Mouse (Mus musculus): ENCODE data around the gene 9530003J23Rik. TPM values are rescaled to one million over a fixed set of nuclear protein-coding genes. Genes with fewer than 3 reads are reported as not detected.
"Not testable (repeated sequence)": the region's sequence is repeated elsewhere in the genome, so short reads cannot be mapped to it uniquely, and the experiment has no call there.

The 9530003J23Rik gene
- polyA plus RNA-seq, 1 experiment from 2014 or later = not detected

DNA sequence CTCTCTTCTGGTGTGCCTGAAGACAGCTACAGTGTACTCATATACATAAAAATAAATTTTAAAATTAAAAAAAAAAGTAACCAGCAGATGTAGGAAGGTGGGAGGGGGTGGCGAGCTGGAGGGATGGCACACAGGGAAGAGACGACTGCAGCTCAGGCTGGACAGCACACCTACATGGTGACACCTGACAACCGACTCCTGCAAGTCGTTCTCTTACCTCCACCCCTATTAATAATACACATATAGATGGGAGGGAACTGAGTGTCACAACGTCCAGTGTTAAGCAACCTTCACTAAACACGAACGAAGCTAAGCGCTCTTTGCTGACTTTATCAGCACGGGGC lies 14.8 kb downstream of the 9530003J23Rik start:
- ATAC-seq = peak; percentile 33; the same call in 1 of the 2 replicates

DNA sequence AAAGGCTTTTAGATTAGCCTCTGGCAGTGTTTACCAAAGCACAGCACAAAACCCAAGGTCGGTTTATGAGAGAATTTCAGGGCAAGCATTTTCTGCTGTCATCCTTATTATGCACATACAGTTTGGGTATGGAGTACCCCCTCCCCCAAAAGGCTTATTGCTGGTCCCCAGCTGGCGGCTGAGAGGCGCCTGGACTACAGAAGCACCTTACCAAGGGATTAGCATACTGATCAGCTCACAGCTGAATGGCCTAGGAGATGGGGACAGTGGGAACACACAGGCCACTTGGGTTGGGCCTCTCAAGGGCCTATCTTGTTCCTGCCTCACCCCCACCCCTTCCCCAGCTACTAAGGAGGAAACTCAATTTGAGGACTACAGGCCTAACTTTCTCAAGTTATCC lies 15.7 kb downstream of the 9530003J23Rik start:
- Histone ChIP-seq H3K27ac (no peak overlapping the region), H3K36me3 (peaks cover 50% of the 10 kb centered on the region), H3K27me3 (replicated peaks) (no peaks in the 10 kb centered on the region), H3K9ac (peak overlapping the region; percentile 86; the same call in 1 of the 2 replicates), H3K4me3 (peak overlapping the region; percentile 81), H3K4me1 (peaks cover 24% of the 10 kb centered on the region), H3K4me2 (peak overlapping the region; percentile 83), H3K9me3 (replicated peaks) (no peaks in the 10 kb centered on the region)
- no peak for ATAC-seq
- WGBS (ENCODE audit: insufficient replicate concordance) = 81% methylated on average over 3 of the region's 3 CpGs

More for the DNA sequence above, 14.8 kb downstream of the 9530003J23Rik start:
- Histone ChIP-seq H3K27me3 (replicated peaks) (no peaks in the 10 kb centered on the region), H3K27ac (peak overlapping the region; percentile 95), H3K4me2 (peak overlapping the region; percentile 83), H3K9ac (peak overlapping the region; percentile 86), H3K4me1 (peaks cover 24% of the 10 kb centered on the region), H3K9me3 (replicated peaks) (no peaks in the 10 kb centered on the region), H3K36me3 (peaks cover 41% of the 10 kb centered on the region), H3K4me3 (peak overlapping the region; percentile 81)
- 2% methylated on average over 9 of the region's 9 CpGs for WGBS (ENCODE audit: insufficient replicate concordance)

DNA sequence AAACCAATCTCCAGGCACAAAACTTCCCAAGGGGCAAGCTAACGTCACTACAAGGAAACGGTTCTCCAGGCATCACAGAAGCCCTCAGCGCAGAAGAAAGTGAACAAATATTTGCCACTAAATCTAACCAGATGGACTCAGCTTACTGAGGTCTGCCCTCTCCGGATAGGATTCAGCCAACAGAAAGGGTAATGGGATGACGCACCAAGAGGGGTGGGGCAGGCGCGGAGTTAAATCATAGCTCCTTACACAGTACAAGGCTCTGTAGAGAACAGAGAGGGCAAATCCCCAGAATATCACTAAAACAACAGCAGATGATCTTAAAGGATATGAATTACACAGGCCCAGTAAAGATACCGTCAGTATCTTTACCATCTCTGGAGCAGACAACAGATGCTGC lies 20.2 kb downstream of the 9530003J23Rik start:
- Histone ChIP-seq H3K9ac (no peak overlapping the region), H3K4me2 (no peak overlapping the region), H3K36me3 (peaks cover 92% of the 10 kb centered on the region), H3K4me1 (peaks cover 19% of the 10 kb centered on the region), H3K27me3 (replicated peaks) (no peaks in the 10 kb centered on the region), H3K27ac (no peak overlapping the region), H3K9me3 (replicated peaks) (no peaks in the 10 kb centered on the region), H3K4me3 (no peak overlapping the region)
- 91% methylated on average over 8 of the region's 8 CpGs for WGBS (ENCODE audit: insufficient replicate concordance)
- ATAC-seq = no peak

DNA sequence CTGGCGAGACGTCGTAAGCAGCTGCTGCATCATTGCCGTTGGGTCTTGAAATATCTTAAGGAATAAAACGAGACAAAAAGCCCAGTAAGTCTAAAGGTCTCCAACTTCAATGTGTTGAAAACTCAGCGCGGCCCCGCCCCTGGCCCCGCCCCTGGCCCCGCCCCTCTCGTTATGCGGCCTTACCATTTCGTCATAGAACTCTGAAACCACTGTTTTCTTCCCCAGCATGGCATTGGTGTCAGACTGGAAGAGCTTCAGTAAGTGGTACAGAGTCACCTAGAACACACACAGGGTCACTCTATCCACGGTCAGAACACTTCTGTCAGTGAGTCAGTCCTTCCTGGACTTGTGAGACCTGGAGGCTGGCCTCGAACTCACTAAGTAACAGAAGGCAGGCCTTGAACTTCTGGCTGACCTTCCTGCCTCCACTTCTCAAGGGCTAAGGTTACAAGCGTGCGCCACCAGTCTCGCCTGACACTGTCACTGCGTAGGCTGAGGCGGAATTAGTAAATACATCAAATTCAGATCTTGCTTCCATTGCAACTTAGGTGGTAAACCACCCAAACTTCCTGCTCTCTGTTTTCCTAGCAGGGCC lies 21.2 kb downstream of the 9530003J23Rik start:
- 73% methylated on average over 20 of the region's 20 CpGs for WGBS (ENCODE audit: insufficient replicate concordance)
- no peak overlapping the region for H3K27ac ChIP-seq
- peak; percentile 26; the same call in 1 of the 2 replicates for ATAC-seq

DNA sequence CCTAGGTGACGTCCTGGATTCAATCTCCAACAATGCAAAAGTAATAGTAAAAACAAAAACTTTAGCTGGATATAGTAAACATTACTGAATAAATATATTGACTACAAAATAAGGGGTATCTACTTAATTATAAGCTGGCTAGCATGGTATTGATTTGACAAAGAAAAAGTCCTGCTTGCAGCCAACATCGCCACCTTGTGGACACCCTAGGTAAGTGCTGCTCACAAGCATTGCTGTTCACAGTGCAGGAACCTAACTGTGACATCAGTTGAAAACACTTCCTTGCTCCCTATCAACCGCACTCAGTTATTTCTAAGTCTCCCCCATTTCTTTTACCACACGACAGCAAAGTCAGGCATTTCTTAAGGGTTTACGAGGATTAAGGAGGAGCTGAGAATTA lies 21.7 kb downstream of the 9530003J23Rik start:
- H3K36me3 ChIP-seq = peaks cover 90% of the 10 kb centered on the region
- WGBS (ENCODE audit: insufficient replicate concordance) = 51% methylated on average over 5 of the region's 5 CpGs
- H3K4me2 ChIP-seq = no peak overlapping the region
- peaks cover 7% of the 10 kb centered on the region; the same call in 1 of the 2 replicates for H3K4me1 ChIP-seq
- no peak overlapping the region for H3K4me3 ChIP-seq
- no peak overlapping the region for H3K9ac ChIP-seq
- H3K9me3 ChIP-seq (replicated peaks) = no peaks in the 10 kb centered on the region
- H3K27ac ChIP-seq = no peak overlapping the region
- H3K27me3 ChIP-seq (replicated peaks) = no peaks in the 10 kb centered on the region
- ATAC-seq = peak; percentile 44; the same call in 1 of the 2 replicates

More for the DNA sequence above, 21.2 kb downstream of the 9530003J23Rik start:
- H3K9me3 ChIP-seq (replicated peaks) = no peaks in the 10 kb centered on the region
- no peak overlapping the region for H3K4me2 ChIP-seq
- no peak overlapping the region for H3K4me3 ChIP-seq
- peaks cover 92% of the 10 kb centered on the region for H3K36me3 ChIP-seq
- no peaks in the 10 kb centered on the region for H3K27me3 ChIP-seq (replicated peaks)
- H3K4me1 ChIP-seq = peaks cover 9% of the 10 kb centered on the region
- H3K9ac ChIP-seq = no peak overlapping the region

DNA sequence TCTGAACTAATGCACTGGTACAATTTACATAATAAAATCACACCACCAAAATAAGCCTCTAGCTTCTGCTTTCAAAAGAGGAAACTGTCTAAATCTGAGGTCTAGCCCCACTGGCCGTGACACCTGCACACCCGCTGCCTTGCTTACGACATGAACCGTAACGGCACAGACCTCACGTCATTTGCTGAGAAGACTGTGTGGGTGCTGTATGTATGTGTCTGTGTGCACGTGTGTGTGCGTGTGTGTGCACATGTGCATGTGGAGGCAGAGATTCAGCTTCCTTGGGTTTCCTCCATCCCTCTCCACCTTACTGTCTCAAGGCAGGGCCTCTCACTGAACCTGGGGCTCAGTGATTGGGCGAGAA lies 22.4 kb downstream of the 9530003J23Rik start:
- Histone ChIP-seq H3K9me3 (replicated peaks) (no peaks in the 10 kb centered on the region), H3K4me3 (no peak overlapping the region), H3K4me2 (no peak overlapping the region), H3K4me1 (peaks cover 7% of the 10 kb centered on the region; the same call in 1 of the 2 replicates), H3K9ac (no peak overlapping the region), H3K27ac (no peak overlapping the region), H3K27me3 (replicated peaks) (no peaks in the 10 kb centered on the region), H3K36me3 (peaks cover 87% of the 10 kb centered on the region)
- 87% methylated on average over 9 of the region's 9 CpGs for WGBS (ENCODE audit: insufficient replicate concordance)
- ATAC-seq = no peak

DNA sequence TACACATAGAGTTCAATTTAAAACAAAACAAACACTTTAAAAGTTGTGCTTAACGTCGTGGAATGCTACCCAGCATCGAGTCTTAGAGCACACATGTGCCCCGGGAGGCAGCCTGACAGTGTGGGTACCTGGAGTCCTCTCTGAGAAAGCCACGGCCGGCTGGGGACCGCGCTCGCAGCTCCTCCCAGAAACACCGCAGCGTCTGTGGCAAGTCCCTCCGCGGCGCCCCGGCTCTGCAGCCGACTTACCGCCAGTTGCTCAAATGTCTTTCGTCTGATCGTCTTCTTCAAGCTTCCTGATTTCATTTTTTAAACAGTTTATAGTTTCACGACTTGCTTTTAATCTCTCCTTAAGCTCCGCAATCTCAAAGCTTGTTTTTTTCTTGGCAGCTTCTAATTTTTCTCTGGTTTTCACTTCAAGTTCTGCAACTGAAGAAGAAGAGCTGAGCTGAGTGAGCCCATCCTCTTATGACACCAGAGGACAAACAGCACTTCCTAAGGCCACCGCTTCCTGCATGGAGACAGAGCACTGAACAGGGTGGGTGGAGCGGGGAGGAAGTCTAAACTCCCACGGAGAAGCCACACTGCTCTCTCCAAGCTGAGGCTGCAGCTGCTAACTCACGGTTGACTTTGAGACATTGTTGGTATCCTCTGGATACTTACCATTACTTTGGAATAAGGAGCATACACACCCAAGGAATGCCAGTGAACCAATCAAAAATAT lies 22.9 kb downstream of the 9530003J23Rik start:
- ATAC-seq = no peak
- no peak overlapping the region for H3K4me2 ChIP-seq

DNA sequence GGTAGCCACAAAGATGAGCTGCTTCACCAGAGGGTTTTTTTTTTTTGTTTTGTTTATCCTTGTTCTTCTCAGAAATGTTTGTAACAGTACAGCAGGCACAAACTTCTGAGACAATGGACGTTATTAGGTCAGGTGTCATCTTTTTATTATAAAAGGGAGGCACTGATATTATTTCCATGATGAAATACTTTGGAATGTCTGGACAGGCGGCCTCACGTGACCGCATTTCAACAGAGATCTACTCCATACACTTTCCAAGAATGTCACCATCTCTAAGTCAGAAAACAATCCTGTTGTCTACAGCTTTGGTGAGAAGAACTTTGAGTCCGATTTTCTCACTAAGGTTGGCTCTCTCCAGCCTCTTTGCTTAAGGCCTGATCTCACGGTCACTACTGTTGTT lies 27.5 kb downstream of the 9530003J23Rik start:
- H3K9ac ChIP-seq = no peak overlapping the region
- H3K36me3 ChIP-seq = peaks cover 39% of the 10 kb centered on the region
- peaks cover 5% of the 10 kb centered on the region for H3K4me1 ChIP-seq
- whole genome bisulfite sequencing (ENCODE audit: insufficient replicate concordance) = 80% methylated on average over 6 of the region's 6 CpGs
- H3K4me2 ChIP-seq = no peak overlapping the region
- no peak overlapping the region for H3K4me3 ChIP-seq
- no peak for ATAC-seq
- H3K27ac ChIP-seq = no peak overlapping the region
- H3K27me3 ChIP-seq (replicated peaks) = no peaks in the 10 kb centered on the region
- no peaks in the 10 kb centered on the region for H3K9me3 ChIP-seq (replicated peaks)

More for the DNA sequence above, 22.9 kb downstream of the 9530003J23Rik start:
- H3K9me3 ChIP-seq (replicated peaks) = no peaks in the 10 kb centered on the region
- peaks cover 81% of the 10 kb centered on the region for H3K36me3 ChIP-seq
- no peak overlapping the region for H3K27ac ChIP-seq
- WGBS (ENCODE audit: insufficient replicate concordance) = 87% methylated on average over 25 of the region's 25 CpGs
- H3K4me3 ChIP-seq = no peak overlapping the region
- no peaks in the 10 kb centered on the region for H3K27me3 ChIP-seq (replicated peaks)
- H3K9ac ChIP-seq = no peak overlapping the region
- H3K4me1 ChIP-seq = peaks cover 7% of the 10 kb centered on the region; the same call in 1 of the 2 replicates

DNA sequence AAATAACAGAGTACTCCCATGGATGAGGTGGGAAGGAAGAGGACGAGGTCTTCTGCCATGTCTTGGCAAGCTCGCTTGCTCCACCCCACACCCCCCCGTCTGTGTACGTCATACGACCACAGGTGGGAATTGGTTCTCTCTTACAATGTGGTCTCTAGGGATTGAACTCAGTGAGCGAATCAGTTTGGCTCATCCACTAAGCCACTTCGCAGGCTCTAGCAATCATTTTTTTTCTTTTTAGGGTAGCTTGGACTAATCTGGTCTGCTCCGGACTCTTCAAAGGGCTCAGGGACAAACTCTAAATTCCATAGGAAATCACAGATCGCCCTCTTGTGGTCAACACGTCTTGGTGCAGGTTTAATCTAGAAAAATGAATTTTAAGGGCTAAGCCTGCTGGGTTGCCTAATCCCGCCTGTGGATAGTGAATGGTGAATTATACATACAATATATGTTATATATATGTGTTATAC lies 29.0 kb downstream of the 9530003J23Rik start:
- Histone ChIP-seq H3K4me2 (peak overlapping the region; percentile 59), H3K4me1 (peaks cover 5% of the 10 kb centered on the region), H3K27me3 (replicated peaks) (no peaks in the 10 kb centered on the region), H3K9me3 (replicated peaks) (no peaks in the 10 kb centered on the region), H3K4me3 (peak overlapping the region; percentile 28; the same call in 1 of the 2 replicates), H3K9ac (no peak overlapping the region), H3K36me3 (peaks cover 24% of the 10 kb centered on the region), H3K27ac (no peak overlapping the region)
- WGBS (ENCODE audit: insufficient replicate concordance) = 25% methylated on average over 11 of the region's 11 CpGs
- peak; percentile 63 for ATAC-seq

DNA sequence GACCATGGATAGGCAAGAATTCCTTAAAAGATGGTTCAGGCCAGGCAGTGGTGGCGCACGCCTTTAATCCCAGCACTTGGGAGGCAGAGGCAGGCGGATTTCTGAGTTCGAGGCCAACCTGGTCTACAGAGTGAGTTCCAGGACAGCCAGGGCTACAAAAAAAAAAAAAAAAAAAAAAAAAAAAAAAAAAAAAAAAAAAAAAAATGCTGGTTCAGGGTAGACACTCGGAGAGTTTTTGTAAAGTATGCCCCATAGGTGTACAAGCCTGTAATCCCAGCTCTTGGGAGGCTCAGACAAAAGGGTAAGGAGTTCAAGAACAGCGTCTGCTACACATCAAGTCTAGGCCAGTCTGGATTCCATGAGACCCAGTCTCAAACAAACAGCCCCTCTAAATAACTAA lies 29.7 kb downstream of the 9530003J23Rik start:
- ATAC-seq = not testable (repeated sequence)
- WGBS (ENCODE audit: insufficient replicate concordance) = 76% methylated on average over 6 of the region's 6 CpGs

DNA sequence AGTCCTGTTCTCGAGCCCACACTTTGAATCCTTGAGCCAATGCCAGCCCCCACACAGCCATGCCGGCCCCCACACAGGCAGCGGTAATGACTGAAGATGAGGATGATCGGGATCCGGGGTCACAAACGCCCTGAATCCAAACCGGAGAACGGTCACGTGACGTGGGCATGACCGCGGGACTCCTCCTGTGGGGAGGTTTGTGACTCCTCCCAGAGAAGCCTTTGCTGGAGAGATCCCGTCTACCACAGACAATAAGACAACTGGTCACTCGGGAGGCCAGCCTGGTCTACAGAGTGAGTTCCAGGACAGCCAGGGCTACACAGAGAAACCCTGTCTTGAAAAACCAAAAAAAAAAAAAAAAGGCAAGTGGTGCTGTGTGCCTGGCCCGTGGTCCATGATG lies 30.3 kb downstream of the 9530003J23Rik start:
- H3K27ac ChIP-seq = no peak overlapping the region
- H3K36me3 ChIP-seq = peaks cover 14% of the 10 kb centered on the region
- no peaks in the 10 kb centered on the region for H3K9me3 ChIP-seq (replicated peaks)
- ATAC-seq = no peak
- 75% methylated on average over 15 of the region's 15 CpGs for WGBS (ENCODE audit: insufficient replicate concordance)
- no peaks in the 10 kb centered on the region for H3K27me3 ChIP-seq (replicated peaks)
- no peak overlapping the region for H3K9ac ChIP-seq
- no peak overlapping the region for H3K4me3 ChIP-seq
- H3K4me2 ChIP-seq = no peak overlapping the region
- H3K4me1 ChIP-seq = peaks cover 8% of the 10 kb centered on the region

More for the DNA sequence above, 29.7 kb downstream of the 9530003J23Rik start:
- H3K4me1 ChIP-seq; H3K27me3 ChIP-seq (replicated peaks); H3K27ac ChIP-seq; H3K9ac ChIP-seq; H3K9me3 ChIP-seq (replicated peaks); H3K4me3 ChIP-seq: not testable (repeated sequence)
- Histone ChIP-seq H3K36me3 (peaks cover 17% of the 10 kb centered on the region), H3K4me2 (peak overlapping the region; percentile 59; the same call in 1 of the 2 replicates)

DNA sequence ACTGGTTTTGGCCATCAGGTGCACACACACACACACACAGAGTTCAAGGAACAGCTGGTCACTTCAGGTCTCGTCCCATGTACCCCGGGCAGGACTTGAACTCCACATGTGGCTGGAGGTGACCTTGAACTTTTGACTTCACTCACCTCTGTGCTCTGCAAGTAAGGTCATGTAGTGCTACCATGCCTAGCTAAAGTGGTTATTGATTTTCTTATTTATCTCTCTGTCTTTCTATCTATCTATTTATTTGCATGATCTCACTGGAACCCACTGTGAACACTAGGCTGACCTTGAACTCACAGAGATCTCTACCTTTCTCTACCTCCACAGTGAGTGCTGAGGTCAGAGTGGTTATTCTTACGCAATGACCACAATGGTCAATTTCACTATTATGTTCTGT lies 32.4 kb downstream of the 9530003J23Rik start:
- no peaks in the 10 kb centered on the region for H3K27me3 ChIP-seq (replicated peaks)
- no peaks in the 10 kb centered on the region for H3K9me3 ChIP-seq (replicated peaks)
- H3K9ac ChIP-seq = no peak overlapping the region
- WGBS (ENCODE audit: insufficient replicate concordance) = 72% methylated on average over 3 of the region's 3 CpGs
- H3K36me3 ChIP-seq = no peaks in the 10 kb centered on the region
- no peak overlapping the region for H3K4me3 ChIP-seq
- no peak for ATAC-seq
- H3K4me1 ChIP-seq = peaks cover 17% of the 10 kb centered on the region
- no peak overlapping the region for H3K27ac ChIP-seq
- no peak overlapping the region for H3K4me2 ChIP-seq

Data from liver, embryonic 12.5 days (tissue).